Mouse (Mus musculus): ENCODE measurements at regions not wholly inside any gene's neighbourhood (a gene's known extent, or its start where the extent isn't known, plus 50 kb on each side); places are given as distances from the start of the nearest gene placed in this dataset.

GRCm38 (mm10) chr7:58557535-58557934, 98.4 kb upstream of the Atp10a start:
- no peaks in the 10 kb centered on the region for H3K4me1 ChIP-seq (ENCODE audit: control insufficient read depth, insufficient read depth, low read length)
- TF ChIP-seq POLR2A (IDR thresholded peaks at IDR 0.05; ENCODE audit: low read depth, low read length) (no peak), CTCF (conservative IDR thresholded peaks at IDR 0.05; ENCODE audit: insufficient read depth, insufficient read length, low read depth, low read length) (no peak)
- H3K36me3 ChIP-seq (ENCODE audit: control insufficient read depth, insufficient read depth, low read length) = no peaks in the 10 kb centered on the region
- no peak for DNase-seq
- no peak overlapping the region for H3K4me3 ChIP-seq (ENCODE audit: insufficient read depth, low read depth, low read length)
- H3K27ac ChIP-seq (ENCODE audit: insufficient read depth, low read depth, low read length) = no peak overlapping the region
- no peaks in the 10 kb centered on the region for H3K27me3 ChIP-seq (replicated peaks; ENCODE audit: control insufficient read depth, insufficient read depth, low read length)

- no peaks in the 10 kb centered on the region; the same call in 1 of the 2 replicates for H3K27me3 ChIP-seq (replicated peaks; ENCODE audit: control insufficient read depth, insufficient read depth, low read length)
- TF ChIP-seq POLR2A (IDR thresholded peaks at IDR 0.05; ENCODE audit: low read depth, low read length) (no peak), CTCF (conservative IDR thresholded peaks at IDR 0.05; ENCODE audit: insufficient read depth, insufficient read length, low read depth, low read length) (no peak)
- 24% methylated on average over 2 of the region's 2 CpGs for WGBS
Measured at GRCm38 (mm10) chr7:58568807-58569206, 87.2 kb upstream of the Atp10a start.

GRCm38 (mm10) chr7:58584241-58584820, 71.6 kb upstream of the Atp10a start:
- 14% methylated on average over 4 of the region's 4 CpGs for WGBS
- H3K36me3 ChIP-seq (ENCODE audit: control insufficient read depth, insufficient read depth, low read length) = no peaks in the 10 kb centered on the region
- no peak overlapping the region for H3K4me3 ChIP-seq (ENCODE audit: insufficient read depth, low read depth, low read length)
- no peak overlapping the region for H3K27ac ChIP-seq (ENCODE audit: insufficient read depth, low read depth, low read length)
- H3K4me1 ChIP-seq (ENCODE audit: control insufficient read depth, insufficient read depth, low read length) = no peaks in the 10 kb centered on the region
- DNase-seq = peak; percentile 38
- no peaks in the 10 kb centered on the region for H3K27me3 ChIP-seq (replicated peaks; ENCODE audit: control insufficient read depth, insufficient read depth, low read length)
- peak; percentile 90 for TF ChIP-seq CTCF (conservative IDR thresholded peaks at IDR 0.05; ENCODE audit: insufficient read depth, insufficient read length, low read depth, low read length)
- TF ChIP-seq POLR2A (IDR thresholded peaks at IDR 0.05; ENCODE audit: low read depth, low read length) = no peak

More at GRCm38 (mm10) chr7:58568807-58569206, 87.2 kb upstream of the Atp10a start:
- Histone ChIP-seq H3K4me3 (ENCODE audit: insufficient read depth, low read depth, low read length) (no peak overlapping the region), H3K27ac (ENCODE audit: insufficient read depth, low read depth, low read length) (no peak overlapping the region), H3K36me3 (ENCODE audit: control insufficient read depth, insufficient read depth, low read length) (no peaks in the 10 kb centered on the region), H3K4me1 (ENCODE audit: control insufficient read depth, insufficient read depth, low read length) (no peaks in the 10 kb centered on the region)
- no peak for DNase-seq

GRCm38 (mm10) chr7:58585626-58586256, 70.2 kb upstream of the Atp10a start:
- no peak for DNase-seq
- Histone ChIP-seq H3K4me1 (ENCODE audit: control insufficient read depth, insufficient read depth, low read length) (no peaks in the 10 kb centered on the region), H3K36me3 (ENCODE audit: control insufficient read depth, insufficient read depth, low read length) (no peaks in the 10 kb centered on the region), H3K27ac (ENCODE audit: insufficient read depth, low read depth, low read length) (no peak overlapping the region), H3K27me3 (replicated peaks; ENCODE audit: control insufficient read depth, insufficient read depth, low read length) (no peaks in the 10 kb centered on the region), H3K4me3 (ENCODE audit: insufficient read depth, low read depth, low read length) (no peak overlapping the region)
- WGBS = 45% methylated on average over 3 of the region's 3 CpGs
- no peak for TF ChIP-seq CTCF (conservative IDR thresholded peaks at IDR 0.05; ENCODE audit: insufficient read depth, insufficient read length, low read depth, low read length)
- no peak for TF ChIP-seq POLR2A (IDR thresholded peaks at IDR 0.05; ENCODE audit: low read depth, low read length)

GRCm38 (mm10) chr7:58595951-58596350, 60.0 kb upstream of the Atp10a start:
- Histone ChIP-seq H3K27me3 (replicated peaks; ENCODE audit: control insufficient read depth, insufficient read depth, low read length) (no peaks in the 10 kb centered on the region), H3K4me1 (ENCODE audit: control insufficient read depth, insufficient read depth, low read length) (no peaks in the 10 kb centered on the region), H3K27ac (ENCODE audit: insufficient read depth, low read depth, low read length) (no peak overlapping the region), H3K4me3 (ENCODE audit: insufficient read depth, low read depth, low read length) (no peak overlapping the region), H3K36me3 (ENCODE audit: control insufficient read depth, insufficient read depth, low read length) (no peaks in the 10 kb centered on the region)
- no peak for DNase-seq
- TF ChIP-seq CTCF (conservative IDR thresholded peaks at IDR 0.05; ENCODE audit: insufficient read depth, insufficient read length, low read depth, low read length) = no peak
- 58% methylated on average over 1 of the region's 1 CpGs for WGBS

Measured in kidney, adult 2 months (tissue).